ENCODE assay signal across 21 mouse cellular contexts in genomic region chr4:88243834-88244233, GRCm38 (mm10).
DNase-seq lines count a peak whose midpoint lies in the region; ATAC-seq and TF ChIP-seq lines count a peak whose summit lies in the region.
"Had no signal": no experiment of that assay in that cellular context is flagged by ENCODE, and none has a peak within 500 bp of the region (broad histone marks: within the 10 kb centered on the region; RNA-seq: fewer than 3 reads in every experiment).

No protein-coding gene starts in this region.

- in situ Hi-C loops in CH12.LX (cut with MboI; ENCODE audit: low pct_ligation_motif_present, low pct_unique_long_range_greater_than_20kb, low sequenced_read_pairs): no loop called here

- dilution Hi-C loops in CH12.LX (cut with MboI; ENCODE audit: extremely low pct_ligation_motif_present, extremely low pct_unique_long_range_greater_than_20kb, low sequenced_read_pairs): no loop called here

- TF ChIP-seq EP300 in CH12.LX (IDR thresholded peaks at IDR 0.05; ENCODE audit: low read length): no peak

- H3K4me3 ChIP-seq in kidney, postnatal 0 days (replicated peaks; ENCODE audit: low read depth, low read length): no peak overlapping the region
- no peak overlapping the region for H3K4me3 ChIP-seq in CH12.LX (replicated peaks in 1 of 3; ENCODE audit: low read depth in 2 of 3, low read length in 2 of 3, poor library complexity in 1 of 3)
- H3K4me3 ChIP-seq: embryonic facial prominence, embryonic 13.5 days; heart, embryonic 13.5 days; neural tube, embryonic 13.5 days had no signal

- H3K36me3 ChIP-seq in kidney, postnatal 0 days (ENCODE audit: insufficient read depth, low read length): no peaks in the 10 kb centered on the region
- peaks cover 0 to 5% of the 10 kb centered on the region in 2 experiments for H3K36me3 ChIP-seq in CH12.LX (replicated peaks in 1 of 2; ENCODE audit: control insufficient read depth in 1 of 2, insufficient read depth in 1 of 2, low read length in 1 of 2)
- H3K36me3 ChIP-seq: embryonic facial prominence, embryonic 13.5 days; heart, embryonic 13.5 days; neural tube, embryonic 13.5 days had no signal

- 99% methylated on average over 2 of the region's 2 CpGs for WGBS in kidney, postnatal 0 days

- TF ChIP-seq POLR2A in CH12.LX (IDR thresholded peaks at IDR 0.05; ENCODE audit: low read depth, low read length): no peak
- no peak for TF ChIP-seq POLR2A in brain, embryonic 14.5 days (IDR thresholded peaks at IDR 0.05; ENCODE audit: borderline replicate concordance, extremely low read depth, insufficient read depth, insufficient read length, poor library complexity, severe bottlenecking)

- DNase-seq in cerebellum, postnatal 10 days: peak; percentile 27 to 35
- no peak for DNase-seq in cerebellum, postnatal 25 days
- no peak for DNase-seq in kidney, postnatal 0 days (ENCODE audit: low spot score)
- no peak for DNase-seq in kidney, adult 8-10 months
- DNase-seq in CH12.LX (ENCODE audit: extremely low read depth): no peak
- DNase-seq in brain, embryonic 14.5 days (ENCODE audit: low read depth): peak; percentile 52
- no peak for DNase-seq in neural tube, embryonic 10.5 days (ENCODE audit: extremely low spot score, low spot score)
- DNase-seq: adrenal gland, postnatal 36 days; cerebellum, adult 8-10 months; heart, postnatal 4 days; kidney, adult 2 months; kidney, postnatal 25 days; lung, adult 18-20 months; right cerebral cortex, adult 18-20 months; thymus, postnatal 36 days had no signal

- no peak overlapping the region for H3K9ac ChIP-seq in kidney, postnatal 0 days (ENCODE audit: low read depth, low read length)
- H3K9ac ChIP-seq in CH12.LX (ENCODE audit: insufficient read depth, low read depth): no peak overlapping the region
- H3K9ac ChIP-seq: embryonic facial prominence, embryonic 13.5 days; heart, embryonic 13.5 days; neural tube, embryonic 13.5 days had no signal

- peak; percentile 33 for TF ChIP-seq CTCF in kidney, postnatal 0 days (IDR thresholded peaks at IDR 0.05; ENCODE audit: low read depth)
- peak in 1 of 2 experiments; percentile 23; a peak in 1 of 4 replicates for TF ChIP-seq CTCF in CH12.LX (conservative IDR thresholded peaks at IDR 0.05 in 1 of 2, IDR thresholded peaks at IDR 0.05 in 1 of 2; ENCODE audit: low read depth in 2 of 2, low read length in 2 of 2)
- no peak for TF ChIP-seq CTCF in brain, embryonic 14.5 days (IDR thresholded peaks at IDR 0.05; ENCODE audit: borderline replicate concordance, extremely low read depth, insufficient read depth, insufficient read length)

- H3K27ac ChIP-seq in kidney, postnatal 0 days: no peak overlapping the region
- no peak overlapping the region for H3K27ac ChIP-seq in CH12.LX (ENCODE audit: insufficient read depth, low read depth)
- H3K27ac ChIP-seq: embryonic facial prominence, embryonic 13.5 days; heart, embryonic 13.5 days; neural tube, embryonic 13.5 days had no signal

- no peak overlapping the region for H3K4me2 ChIP-seq in kidney, postnatal 0 days (ENCODE audit: low read length)
- H3K4me2 ChIP-seq in CH12.LX (ENCODE audit: insufficient read depth, low read depth, poor library complexity, severe bottlenecking): no peak overlapping the region
- H3K4me2 ChIP-seq: embryonic facial prominence, embryonic 13.5 days; heart, embryonic 13.5 days; liver, embryonic 11.5 days; neural tube, embryonic 13.5 days had no signal

- H3K9me3 ChIP-seq in kidney, postnatal 0 days (replicated peaks; ENCODE audit: low read length): no peaks in the 10 kb centered on the region
- H3K9me3 ChIP-seq in CH12.LX (replicated peaks; ENCODE audit: low read length): no peaks in the 10 kb centered on the region
- H3K9me3 ChIP-seq: embryonic facial prominence, embryonic 13.5 days; heart, embryonic 13.5 days; neural tube, embryonic 13.5 days had no signal

- ATAC-seq in kidney, postnatal 0 days (replicated peaks; ENCODE audit: low FRiP score, low read depth): no peak
- ATAC-seq: activated CD4-positive, CD25-positive, alpha-beta regulatory T cell, adult 4 months; hindbrain, embryonic 16.5 days had no signal

- H3K79me2 ChIP-seq in CH12.LX (replicated peaks; ENCODE audit: control insufficient read depth, extremely low read depth, insufficient read depth, poor library complexity, severe bottlenecking): no peaks in the 10 kb centered on the region

- no peaks in the 10 kb centered on the region for H3K27me3 ChIP-seq in kidney, postnatal 0 days (ENCODE audit: insufficient read depth, low read length)
- no peaks in the 10 kb centered on the region for H3K27me3 ChIP-seq in CH12.LX (replicated peaks)
- H3K27me3 ChIP-seq: embryonic facial prominence, embryonic 13.5 days; heart, embryonic 13.5 days; neural tube, embryonic 13.5 days had no signal

- H3K4me1 ChIP-seq in kidney, postnatal 0 days (replicated peaks; ENCODE audit: insufficient read depth, low read length): no peaks in the 10 kb centered on the region
- H3K4me1 ChIP-seq in CH12.LX (ENCODE audit: control insufficient read depth in 1 of 2, insufficient read depth in 2 of 2): no peaks in the 10 kb centered on the region
- H3K4me1 ChIP-seq: heart, embryonic 13.5 days had no signal

- TF ChIP-seq RAD21 in CH12.LX (IDR thresholded peaks at IDR 0.05; ENCODE audit: low read depth, low read length): peak; percentile 25

TF ChIP-seq in CH12.LX, 34 proteins besides CTCF, POLR2A, EP300 and RAD21:
- TF ChIP-seq BHLHE40 (IDR thresholded peaks at IDR 0.05; ENCODE audit: low read depth, low read length): no peak
- no peak for TF ChIP-seq ZNF384 (IDR thresholded peaks at IDR 0.05; ENCODE audit: low read depth, low read length)
- no peak for TF ChIP-seq POLR2AphosphoS2 (IDR thresholded peaks at IDR 0.05; ENCODE audit: low read depth, low read length)
- TF ChIP-seq MAX (IDR thresholded peaks at IDR 0.05; ENCODE audit: low read length): no peak
- no peak for TF ChIP-seq TBP (conservative IDR thresholded peaks at IDR 0.05; ENCODE audit: low read depth, low read length)
- no peak for TF ChIP-seq MAZ (IDR thresholded peaks at IDR 0.05; ENCODE audit: low read depth, low read length)
- no peak for TF ChIP-seq JUND (conservative IDR thresholded peaks at IDR 0.05; ENCODE audit: low read depth, low read length)
- no peak for TF ChIP-seq NELFE (IDR thresholded peaks at IDR 0.05; ENCODE audit: low read depth, low read length)
- no peak for TF ChIP-seq USF2 (conservative IDR thresholded peaks at IDR 0.05; ENCODE audit: low read depth, low read length)
- TF ChIP-seq MXI1 (IDR thresholded peaks at IDR 0.05; ENCODE audit: low read depth, low read length): no peak
- TF ChIP-seq CHD2 (IDR thresholded peaks at IDR 0.05; ENCODE audit: low read length): no peak
- no peak for TF ChIP-seq ZKSCAN1 (IDR thresholded peaks at IDR 0.05; ENCODE audit: borderline replicate concordance, low read depth, low read length)
- TF ChIP-seq MYC (IDR thresholded peaks at IDR 0.05; ENCODE audit: low read depth, low read length): no peak
- no peak; the same call in 1 of the 2 replicates for TF ChIP-seq SMC3 (IDR thresholded peaks at IDR 0.05; ENCODE audit: low read depth, low read length)
- no peak for TF ChIP-seq ETS1 (conservative IDR thresholded peaks at IDR 0.05; ENCODE audit: low read depth, low read length)
- no peak for TF ChIP-seq NRF1 (IDR thresholded peaks at IDR 0.05; ENCODE audit: low read depth, low read length)
- no peak for TF ChIP-seq PAX5 (IDR thresholded peaks at IDR 0.05; ENCODE audit: low read length)
- no peak for TF ChIP-seq USF1 (IDR thresholded peaks at IDR 0.05; ENCODE audit: low read depth, low read length)
- no peak for TF ChIP-seq KAT2A (IDR thresholded peaks at IDR 0.05; ENCODE audit: insufficient replicate concordance, low read length)
- no peak for TF ChIP-seq HCFC1 (IDR thresholded peaks at IDR 0.05; ENCODE audit: low read depth, low read length)

Comparison
In these comparisons a context has a peak if more than half of its experiments do, and no peak if none do; other contexts are left out.
1. DNase-seq: peak in cerebellum, postnatal 10 days (2 of 2) and brain, embryonic 14.5 days (single experiment); none in cerebellum, postnatal 25 days (0 of 2), kidney, postnatal 0 days (single experiment), kidney, adult 8-10 months (0 of 2), CH12.LX (single experiment) and neural tube, embryonic 10.5 days (single experiment).